Comparison of ENCODE assay signal across 18 mouse cellular contexts in the genomic region with DNA sequence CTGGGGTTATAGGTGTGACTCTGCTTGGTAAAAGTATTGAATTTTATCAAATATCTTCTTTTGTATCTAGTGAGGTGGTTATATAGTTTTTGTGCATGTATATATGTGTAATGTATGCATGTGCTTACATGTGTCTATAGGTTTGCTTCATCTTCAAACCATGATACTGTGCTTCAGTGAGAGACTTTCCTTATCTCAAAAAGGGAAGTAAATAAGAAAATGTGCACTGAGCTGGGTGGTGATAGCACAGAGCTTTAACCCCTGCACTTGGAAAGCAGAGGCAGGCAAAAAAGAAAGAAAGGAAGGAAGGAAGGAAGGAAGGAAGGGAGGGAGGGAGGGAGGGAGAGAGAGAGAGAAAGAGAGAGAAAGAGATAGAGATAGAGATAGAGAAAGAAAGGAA.
"Had no signal": no experiment of that assay in that cellular context is flagged by ENCODE, and none has a peak within 500 bp of the region (broad histone marks: within the 10 kb centered on the region; RNA-seq: fewer than 3 reads in every experiment).

No protein-coding gene starts in this region.

- H3K4me2 ChIP-seq: liver, embryonic 15.5 days; lung, embryonic 15.5 days; midbrain, embryonic 12.5 days; neural tube, embryonic 13.5 days; neural tube, embryonic 15.5 days; stomach, embryonic 15.5 days had no signal

- H3K4me3 ChIP-seq: liver, embryonic 15.5 days; lung, embryonic 15.5 days; midbrain, embryonic 10.5 days; midbrain, embryonic 12.5 days; myocyte; neural tube, embryonic 13.5 days; neural tube, embryonic 15.5 days; stomach, embryonic 15.5 days had no signal

- H3K9ac ChIP-seq: liver, embryonic 15.5 days; lung, embryonic 15.5 days; midbrain, embryonic 12.5 days; neural tube, embryonic 13.5 days; neural tube, embryonic 15.5 days; stomach, embryonic 15.5 days had no signal

- ATAC-seq: lung, postnatal 0 days; midbrain, embryonic 16.5 days had no signal

- H3K36me3 ChIP-seq: liver, embryonic 15.5 days; lung, embryonic 15.5 days; midbrain, embryonic 10.5 days; midbrain, embryonic 12.5 days; neural tube, embryonic 13.5 days; neural tube, embryonic 15.5 days; stomach, embryonic 15.5 days had no signal

- H3K4me1 ChIP-seq: lung, embryonic 15.5 days; midbrain, embryonic 10.5 days; midbrain, embryonic 12.5 days; neural tube, embryonic 13.5 days; neural tube, embryonic 15.5 days; stomach, embryonic 15.5 days had no signal

- DNase-seq: lung, adult 2 months; lung, postnatal 4 days; midbrain, embryonic 14.5 days; right cerebral cortex, postnatal 14 days; thymus, adult 2 months; thymus, postnatal 25 days; thymus, postnatal 4 days had no signal

- H3K9me3 ChIP-seq: liver, embryonic 15.5 days; lung, embryonic 15.5 days; midbrain, embryonic 10.5 days; midbrain, embryonic 12.5 days; neural tube, embryonic 15.5 days; stomach, embryonic 15.5 days had no signal

- H3K27ac ChIP-seq: liver, embryonic 15.5 days; lung, embryonic 15.5 days; midbrain, embryonic 10.5 days; midbrain, embryonic 12.5 days; neural tube, embryonic 13.5 days; neural tube, embryonic 15.5 days; stomach, embryonic 15.5 days; stomach, postnatal 0 days had no signal

- H3K27me3 ChIP-seq: liver, embryonic 15.5 days; lung, embryonic 15.5 days; midbrain, embryonic 12.5 days; neural tube, embryonic 13.5 days; neural tube, embryonic 15.5 days; stomach, embryonic 15.5 days had no signal
